Mouse (Mus musculus) intestine, embryonic 14.5 days (tissue): ENCODE results near the gene Plekhm3. TPM values are rescaled to one million over a fixed set of nuclear protein-coding genes. Genes with fewer than 3 reads are reported as not detected.
A peak's percentile ranks its signal among the peaks of the same experiment; 100 is the strongest.

ENCODE experiments used
- ATAC-seq: fragments of 200-750 bp; cut with Nextera tagmentation; replicated peaks from 2 replicates; pipeline ENCODE4 v1.8.0; 2017; ENCODE audit warnings: low read depth, moderate number of reproducible peaks, moderate TSS enrichment, moderate library complexity; ENCODE audit not compliant: low FRiP score, low TSS enrichment
- DNase-seq: peaks from one replicate; pipeline ENCODE4 v3.0.0-alpha.2; 2018; ENCODE audit warnings: low spot score
- H3K27ac ChIP-seq: fragments of 300-500 bp; sonication (generic); 2 replicates; pipeline ENCODE4 v1.5.1; 2014; ENCODE audit warnings: low read depth, mild to moderate bottlenecking, control low read depth
- H3K27me3 ChIP-seq: fragments of 300-500 bp; sonication (generic); replicated peaks from 2 replicates; pipeline ENCODE4 v1.6.1; 2014; ENCODE audit warnings: low read length, control low read depth; ENCODE audit not compliant: control insufficient read depth, insufficient read depth
- H3K36me3 ChIP-seq: fragments of 300-500 bp; sonication (generic); 2 replicates; pipeline ENCODE4 v1.6.1; 2014; ENCODE audit warnings: low read length, control low read depth; ENCODE audit not compliant: control insufficient read depth, insufficient read depth
- H3K4me1 ChIP-seq: fragments of 300-500 bp; sonication (generic); replicated peaks from 2 replicates; pipeline ENCODE4 v1.6.1; 2014; ENCODE audit warnings: low read length, control low read depth, mixed read lengths; ENCODE audit not compliant: control insufficient read depth, insufficient read depth
- H3K4me2 ChIP-seq: fragments of 300-500 bp; sonication (generic); 2 replicates; pipeline ENCODE4 v1.6.1; 2014; ENCODE audit warnings: low read length
- H3K4me3 ChIP-seq: fragments of 300-500 bp; sonication (generic); 2 replicates; pipeline ENCODE4 v1.5.1; 2014; ENCODE audit warnings: low read depth, low read length, control low read depth, mixed read lengths
- H3K9ac ChIP-seq: fragments of 300-500 bp; sonication (generic); 2 replicates; pipeline ENCODE4 v1.6.1; 2014; ENCODE audit warnings: mild to moderate bottlenecking, low read length
- H3K9me3 ChIP-seq: fragments of 300-500 bp; sonication (generic); 2 replicates; pipeline ENCODE4 v1.6.1; 2016; ENCODE audit warnings: low read length, control low read depth; ENCODE audit not compliant: control insufficient read depth
- WGBS: fragments of 180-500 bp; shearing (Covaris S2); extraction: QIAGEN DNeasy Blood & Tissue Kit; methylation state at CpG from one replicate; pipeline ENCODE4 v1.1.7; 2014; 5-methylcytosine and 5-hydroxymethylcytosine counted together
- polyA plus RNA-seq: library from polyadenylated mRNA; unstranded; fragments of >200 nt; fragmentation: Nextera tagmentation; extraction: Ambion mirVana; gene quantifications from 2 replicates; pipeline ENCODE4 v1.2.1, GENCODE M21; 2014

Plekhm3 gene
- polyA plus RNA-seq, 1 experiment from 2014 or later, result 8.2 TPM

DNA sequence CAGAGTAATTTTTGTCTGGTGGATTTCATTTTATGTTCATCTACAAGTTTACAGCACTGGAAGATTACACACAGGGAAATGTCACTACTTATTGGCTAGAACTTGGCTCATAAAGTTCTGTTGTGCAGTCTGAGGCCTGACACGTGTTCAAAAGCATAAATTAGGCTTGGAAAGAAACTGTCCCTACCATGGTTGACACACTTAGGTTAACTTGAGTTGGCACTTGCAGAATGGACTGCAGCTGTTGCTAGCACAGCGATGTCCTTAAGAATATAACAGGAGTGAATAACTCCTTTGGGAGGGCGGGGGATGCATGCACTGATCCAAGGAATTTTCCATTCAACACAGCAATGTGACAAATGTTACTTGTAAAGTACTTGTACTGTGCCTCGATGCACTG, 53.2 kb downstream of the Plekhm3 start:
- ATAC-seq, result no peak
- WGBS, result 69% methylated on average over 4 of the region's 4 CpGs
- H3K9ac ChIP-seq, result no peak overlapping the region
- H3K36me3 ChIP-seq, result no peaks in the 10 kb centered on the region
- no peaks in the 10 kb centered on the region for H3K4me1 ChIP-seq
- no peak overlapping the region for H3K27ac ChIP-seq
- no peaks in the 10 kb centered on the region for H3K9me3 ChIP-seq
- no peak overlapping the region for H3K4me2 ChIP-seq
- H3K4me3 ChIP-seq, result no peak overlapping the region
- no peak for DNase-seq
- no peaks in the 10 kb centered on the region for H3K27me3 ChIP-seq

DNA sequence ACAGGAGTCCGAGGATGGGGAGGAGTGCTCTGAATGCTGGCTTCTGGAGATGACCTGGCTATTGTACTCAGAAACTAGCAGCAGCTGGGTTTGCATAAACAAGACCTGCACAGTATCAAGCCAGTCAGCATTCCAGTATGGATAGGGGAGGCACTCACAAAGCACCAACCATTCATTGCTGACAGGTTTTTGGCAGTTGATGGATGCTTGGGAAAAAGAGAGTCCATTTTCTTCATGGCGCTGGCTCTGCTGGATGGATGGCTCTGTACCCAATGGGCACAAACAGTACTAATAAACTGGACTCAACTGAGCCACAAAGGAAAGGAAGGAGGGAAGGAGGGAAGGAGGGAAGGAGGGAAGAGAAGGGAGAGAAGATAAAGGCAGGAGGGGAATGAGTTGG, 53.8 kb downstream of the Plekhm3 start:
- Histone ChIP-seq H3K9ac (no peak overlapping the region), H3K4me3 (no peak overlapping the region), H3K27me3 (no peaks in the 10 kb centered on the region), H3K4me2 (no peak overlapping the region), H3K27ac (no peak overlapping the region), H3K4me1 (no peaks in the 10 kb centered on the region), H3K9me3 (no peaks in the 10 kb centered on the region), H3K36me3 (no peaks in the 10 kb centered on the region)
- 31% methylated on average over 2 of the region's 2 CpGs for WGBS
- ATAC-seq (no peak), DNase-seq (no peak)

DNA sequence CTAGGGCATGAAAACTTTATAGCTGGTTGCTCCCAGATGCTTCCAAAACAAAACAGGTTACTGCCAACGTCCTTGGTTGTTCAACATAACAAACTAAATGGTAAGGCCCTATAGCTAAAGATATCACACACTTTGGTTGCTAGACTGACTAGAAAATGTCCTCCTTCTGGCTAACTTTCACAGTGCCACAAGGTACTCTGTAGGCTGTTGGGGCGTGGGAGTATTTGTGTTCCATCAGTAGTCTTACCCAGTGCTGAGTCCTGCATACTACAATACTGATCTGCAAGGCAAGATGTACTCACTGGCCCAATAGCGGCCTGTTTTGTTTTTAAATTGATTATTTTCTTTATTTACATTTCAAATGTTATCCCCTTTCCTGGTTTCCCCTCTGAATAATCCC, 56.9 kb downstream of the Plekhm3 start:
- H3K9me3 ChIP-seq, result no peaks in the 10 kb centered on the region
- 91% methylated on average over 3 of the region's 3 CpGs for WGBS
- no peaks in the 10 kb centered on the region for H3K4me1 ChIP-seq
- DNase-seq (no peak), ATAC-seq (no peak)
- no peak overlapping the region for H3K4me2 ChIP-seq
- no peak overlapping the region for H3K9ac ChIP-seq
- no peak overlapping the region for H3K4me3 ChIP-seq
- H3K27ac ChIP-seq, result no peak overlapping the region
- H3K36me3 ChIP-seq, result no peaks in the 10 kb centered on the region
- H3K27me3 ChIP-seq, result no peaks in the 10 kb centered on the region

- 94% methylated on average over 2 of the region's 2 CpGs for WGBS
- H3K4me3 ChIP-seq, result no peak overlapping the region
- ATAC-seq (no peak), DNase-seq (no peak)
- H3K9ac ChIP-seq, result no peak overlapping the region
- no peak overlapping the region for H3K4me2 ChIP-seq
- no peaks in the 10 kb centered on the region for H3K4me1 ChIP-seq
- H3K36me3 ChIP-seq, result no peaks in the 10 kb centered on the region
- no peaks in the 10 kb centered on the region for H3K27me3 ChIP-seq
- no peaks in the 10 kb centered on the region for H3K9me3 ChIP-seq
- no peak overlapping the region for H3K27ac ChIP-seq
These were observed 59.1 kb downstream of the Plekhm3 start for GRCm38 (mm10) chr1:64897485-64897884.

DNA sequence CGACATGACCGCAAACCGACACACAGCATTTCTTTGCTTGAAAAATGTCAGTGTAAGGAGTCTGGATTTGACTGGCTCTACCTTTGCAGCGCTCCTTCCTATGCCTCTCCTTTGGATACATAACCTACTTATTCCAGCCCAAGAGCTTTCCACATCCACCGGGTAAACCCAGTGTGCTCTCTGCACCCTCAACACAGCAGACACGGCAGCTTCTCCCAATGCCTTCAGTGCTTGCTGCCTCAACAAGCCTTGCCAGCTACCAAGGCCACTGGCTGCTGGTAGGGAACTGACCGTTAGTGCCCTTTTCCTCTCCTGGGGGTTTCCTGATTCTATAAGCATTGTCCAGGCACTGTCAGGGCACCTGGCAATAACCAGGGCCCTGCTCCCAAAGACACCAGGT, 62.8 kb downstream of the Plekhm3 start:
- no peak overlapping the region for H3K27ac ChIP-seq
- no peaks in the 10 kb centered on the region for H3K36me3 ChIP-seq
- no peaks in the 10 kb centered on the region for H3K4me1 ChIP-seq
- ATAC-seq (no peak), DNase-seq (no peak)
- no peaks in the 10 kb centered on the region for H3K9me3 ChIP-seq
- WGBS, result 83% methylated on average over 7 of the region's 7 CpGs
- no peak overlapping the region for H3K4me2 ChIP-seq
- H3K4me3 ChIP-seq, result no peak overlapping the region
- H3K9ac ChIP-seq, result no peak overlapping the region
- no peaks in the 10 kb centered on the region for H3K27me3 ChIP-seq

DNA sequence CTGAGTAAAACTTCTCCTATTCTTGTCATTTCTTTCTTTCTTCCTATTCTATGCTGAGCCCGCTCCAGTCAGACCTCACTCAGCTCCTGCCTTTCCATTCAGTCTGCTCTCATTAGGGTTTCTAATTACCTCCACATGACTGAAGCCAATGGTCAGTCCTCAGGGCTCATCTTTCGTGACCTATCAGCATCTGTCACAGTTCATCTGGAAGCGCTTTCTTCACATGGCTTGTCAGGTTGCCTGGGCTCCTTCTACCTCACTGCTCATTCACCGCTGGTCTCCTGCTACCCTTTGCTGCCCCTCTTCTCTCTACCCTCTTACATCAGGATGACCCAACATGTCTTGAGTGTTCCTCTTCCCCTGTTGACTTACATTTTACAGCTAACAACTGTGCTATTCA, 65.3 kb downstream of the Plekhm3 start:
- WGBS, result 90% methylated on average over 4 of the region's 4 CpGs
- Histone ChIP-seq H3K9ac (no peak overlapping the region), H3K27ac (no peak overlapping the region), H3K9me3 (no peaks in the 10 kb centered on the region), H3K27me3 (no peaks in the 10 kb centered on the region), H3K4me3 (no peak overlapping the region), H3K4me2 (no peak overlapping the region), H3K36me3 (no peaks in the 10 kb centered on the region), H3K4me1 (no peaks in the 10 kb centered on the region)
- no peak for DNase-seq
- ATAC-seq, result no peak

DNA sequence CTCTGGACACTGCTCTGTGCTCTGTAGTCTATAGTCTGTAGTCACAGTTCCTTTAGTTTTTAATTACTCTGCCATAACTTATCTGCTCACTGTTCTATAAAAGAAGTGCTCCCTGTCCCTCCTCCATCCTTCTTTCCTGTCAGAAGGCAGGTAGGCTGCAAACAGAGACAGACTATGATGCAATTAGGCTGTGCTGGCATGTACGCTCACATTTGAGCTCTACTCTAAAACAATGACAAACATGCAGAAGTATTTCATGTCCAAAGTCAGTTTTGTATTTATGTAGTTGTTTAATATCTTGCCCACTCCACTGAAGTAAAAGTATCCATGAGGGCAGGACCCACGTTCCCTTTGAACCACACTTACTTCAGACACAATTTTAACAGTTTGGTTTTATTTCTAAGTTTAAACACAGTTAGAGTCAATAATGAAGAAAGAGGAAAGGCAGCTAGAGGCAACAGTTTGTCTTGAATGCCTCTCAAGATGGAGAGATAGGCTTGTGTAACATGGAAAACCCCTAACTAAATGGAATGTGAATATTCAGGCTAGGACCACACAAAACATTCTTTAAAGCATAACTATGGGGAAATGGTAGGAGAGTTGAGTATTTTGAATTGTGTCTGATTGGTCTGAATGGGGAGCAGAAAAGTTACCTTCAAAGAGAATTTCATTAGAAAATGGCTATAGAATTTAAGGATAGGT, 69.0 kb downstream of the Plekhm3 start:
- H3K27ac ChIP-seq, result no peak overlapping the region
- H3K27me3 ChIP-seq, result no peaks in the 10 kb centered on the region
- WGBS, result 66% methylated on average over 2 of the region's 2 CpGs
- no peaks in the 10 kb centered on the region for H3K36me3 ChIP-seq
- H3K9me3 ChIP-seq, result no peaks in the 10 kb centered on the region
- no peak overlapping the region for H3K4me2 ChIP-seq
- no peak for DNase-seq
- no peak overlapping the region for H3K4me3 ChIP-seq
- peaks cover 16% of the 10 kb centered on the region for H3K4me1 ChIP-seq
- no peak for ATAC-seq
- no peak overlapping the region for H3K9ac ChIP-seq

- Histone ChIP-seq H3K9me3 (no peaks in the 10 kb centered on the region), H3K4me1 (peaks cover 16% of the 10 kb centered on the region), H3K9ac (no peak overlapping the region), H3K4me2 (no peak overlapping the region), H3K4me3 (no peak overlapping the region), H3K27me3 (no peaks in the 10 kb centered on the region), H3K36me3 (no peaks in the 10 kb centered on the region), H3K27ac (no peak overlapping the region)
- no peak for DNase-seq
- 91% methylated on average over 6 of the region's 6 CpGs for WGBS
- ATAC-seq, result no peak
These were observed 69.9 kb downstream of the Plekhm3 start for GRCm38 (mm10) chr1:64886718-64887117.

DNA sequence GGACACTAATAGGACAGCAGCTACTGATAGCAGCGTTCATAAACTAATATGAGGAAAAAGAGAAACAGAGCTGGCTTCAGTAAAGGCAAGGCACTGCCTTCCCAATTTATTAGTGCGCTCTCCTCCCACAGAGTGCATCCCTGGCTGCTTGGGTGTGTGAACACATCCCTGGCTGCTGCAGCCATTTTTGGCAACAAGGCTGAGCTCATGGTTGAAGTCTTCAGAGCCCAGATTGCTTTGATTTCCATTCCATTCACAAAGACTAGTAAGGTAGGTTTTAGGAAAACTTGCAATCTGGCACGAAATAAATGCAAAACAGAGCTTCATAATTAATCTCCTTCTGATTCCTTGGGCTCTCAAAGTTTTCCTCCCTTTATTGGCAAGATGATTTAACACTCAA, 71.3 kb downstream of the Plekhm3 start:
- no peak overlapping the region for H3K4me3 ChIP-seq
- H3K9ac ChIP-seq, result no peak overlapping the region
- ATAC-seq (no peak), DNase-seq (no peak)
- H3K4me2 ChIP-seq, result no peak overlapping the region
- no peaks in the 10 kb centered on the region for H3K36me3 ChIP-seq
- 57% methylated on average over 3 of the region's 3 CpGs for WGBS
- peaks cover 19% of the 10 kb centered on the region for H3K4me1 ChIP-seq
- no peaks in the 10 kb centered on the region for H3K27me3 ChIP-seq
- H3K9me3 ChIP-seq, result no peaks in the 10 kb centered on the region
- H3K27ac ChIP-seq, result peak overlapping the region; percentile 19; the same call in 1 of the 2 replicates
